Comparison of ENCODE assay signal across 7 mouse cellular contexts in genomic region chr2:44242628-44243255, GRCm38 (mm10).
DNase-seq lines count a peak whose midpoint lies in the region; ATAC-seq lines count a peak whose summit lies in the region.

No protein-coding gene starts in this region.

- no peaks in the 10 kb centered on the region for H3K27me3 ChIP-seq in hindbrain, embryonic 16.5 days (replicated peaks; ENCODE audit: control insufficient read depth, insufficient read depth, low read length)
- H3K27me3 ChIP-seq in midbrain, embryonic 14.5 days (ENCODE audit: control insufficient read depth, insufficient read depth, low read length): no peaks in the 10 kb centered on the region

- no peaks in the 10 kb centered on the region for H3K36me3 ChIP-seq in hindbrain, embryonic 16.5 days (ENCODE audit: control insufficient read depth, insufficient read depth, low read length)
- no peaks in the 10 kb centered on the region for H3K36me3 ChIP-seq in midbrain, embryonic 14.5 days (ENCODE audit: control insufficient read depth, insufficient read depth, low read length)

- 39% methylated on average over 15 of the region's 15 CpGs for WGBS in hindbrain, embryonic 16.5 days
- 62% methylated on average over 15 of the region's 15 CpGs for WGBS in midbrain, embryonic 14.5 days

- peak; percentile 58 for DNase-seq in kidney, adult 9 months
- DNase-seq in kidney, postnatal 4 days: no peak
- DNase-seq in heart, postnatal 14 days: peak; percentile 6 to 28
- peak; percentile 59 for DNase-seq in midbrain, embryonic 14.5 days
- DNase-seq in spleen, postnatal 14 days (ENCODE audit: low spot score in 2 of 2): no peak
- DNase-seq in spleen, adult 12 weeks (ENCODE audit: low spot score): no peak

- peak overlapping the region; percentile 10; the same call in 1 of the 2 replicates for H3K4me2 ChIP-seq in hindbrain, embryonic 16.5 days (ENCODE audit: low read length)
- H3K4me2 ChIP-seq in midbrain, embryonic 14.5 days (ENCODE audit: low read length): 0 out of 2 replicates have a peak overlapping the region, but pooled peaks have one; percentile 10

- no peak overlapping the region for H3K4me3 ChIP-seq in hindbrain, embryonic 16.5 days (ENCODE audit: low read length)
- no peak overlapping the region for H3K4me3 ChIP-seq in midbrain, embryonic 14.5 days (replicated peaks; ENCODE audit: low read depth, low read length)

- no peaks in the 10 kb centered on the region; the same call in 1 of the 2 replicates for H3K4me1 ChIP-seq in hindbrain, embryonic 16.5 days (ENCODE audit: control insufficient read depth, insufficient read depth, low read depth, low read length)
- peaks cover 9% of the 10 kb centered on the region for H3K4me1 ChIP-seq in midbrain, embryonic 14.5 days (ENCODE audit: control insufficient read depth, insufficient read depth, low read length)

- no peaks in the 10 kb centered on the region for H3K9me3 ChIP-seq in hindbrain, embryonic 16.5 days (ENCODE audit: control insufficient read depth, low read length)
- no peaks in the 10 kb centered on the region for H3K9me3 ChIP-seq in midbrain, embryonic 14.5 days (ENCODE audit: control insufficient read depth, low read length)

- H3K27ac ChIP-seq in hindbrain, embryonic 16.5 days (ENCODE audit: low read depth, low read length): peak overlapping the region; percentile 5
- H3K27ac ChIP-seq in midbrain, embryonic 14.5 days (replicated peaks; ENCODE audit: low read depth, low read length): peak overlapping the region; percentile 64

- intact Hi-C loops in heart, postnatal 14 days (cut with DNase I): no loop called here

- peak; percentile 74 for ATAC-seq in hindbrain, embryonic 16.5 days
- peak; percentile 74; the same call in 1 of the 2 replicates for ATAC-seq in midbrain, embryonic 14.5 days (ENCODE audit: low FRiP score, low TSS enrichment)

- H3K9ac ChIP-seq in hindbrain, embryonic 16.5 days (ENCODE audit: low read depth, low read length): no peak overlapping the region
- H3K9ac ChIP-seq in midbrain, embryonic 14.5 days (replicated peaks; ENCODE audit: low read length): no peak overlapping the region

Comparison
In these comparisons a context has a peak if more than half of its experiments do, and no peak if none do; other contexts are left out.
1. DNase-seq: peak in kidney, adult 9 months (single experiment), heart, postnatal 14 days (2 of 2) and midbrain, embryonic 14.5 days (single experiment); none in kidney, postnatal 4 days (0 of 2), spleen, postnatal 14 days (0 of 2) and spleen, adult 12 weeks (single experiment).